Mouse (Mus musculus) lung, embryonic 15.5 days (tissue): ENCODE measurements at regions not wholly inside any gene's neighbourhood (a gene's known extent, or its start where the extent isn't known, plus 50 kb on each side); places are given as distances from the start of the nearest gene placed in this dataset.

ENCODE experiments used
- ATAC-seq: fragments of 200-750 bp; cut with Nextera tagmentation; 2 replicates; pipeline ENCODE4 v1.8.0; 2017; ENCODE audit warnings: moderate number of reproducible peaks, borderline replicate concordance; ENCODE audit not compliant: low FRiP score, low TSS enrichment; ENCODE audit errors: extremely low read depth
- H3K27ac ChIP-seq: fragments of 300-500 bp; sonication (generic); 2 replicates; pipeline ENCODE4 v1.5.1; 2015; ENCODE audit warnings: moderate library complexity, mild to moderate bottlenecking, inconsistent platforms
- H3K27me3 ChIP-seq: fragments of 300-500 bp; sonication (generic); 2 replicates; pipeline ENCODE4 v1.6.1; 2015; ENCODE audit warnings: inconsistent platforms
- H3K36me3 ChIP-seq: fragments of 300-500 bp; sonication (generic); 2 replicates; pipeline ENCODE4 v1.6.1; 2015; ENCODE audit warnings: inconsistent platforms
- H3K4me1 ChIP-seq: fragments of 300-500 bp; sonication (generic); 2 replicates; pipeline ENCODE4 v1.6.1; 2015; ENCODE audit warnings: inconsistent platforms
- H3K4me2 ChIP-seq: fragments of 300-500 bp; sonication (generic); 2 replicates; pipeline ENCODE4 v1.6.1; 2015; ENCODE audit warnings: inconsistent platforms, mild to moderate bottlenecking, moderate library complexity
- H3K4me3 ChIP-seq: fragments of 300-500 bp; sonication (generic); 2 replicates; pipeline ENCODE4 v1.5.1; 2015; ENCODE audit warnings: mild to moderate bottlenecking, inconsistent platforms
- H3K9ac ChIP-seq: fragments of 300-500 bp; sonication (generic); 2 replicates; pipeline ENCODE4 v1.6.1; 2015; ENCODE audit warnings: inconsistent platforms
- H3K9me3 ChIP-seq: fragments of 300-500 bp; sonication (generic); 2 replicates; pipeline ENCODE4 v1.6.1; 2016; ENCODE audit warnings: inconsistent platforms
- WGBS: fragments of 180-500 bp; shearing (Covaris S2); methylation state at CpG from one replicate; pipeline ENCODE4 v1.1.7; 2015; 5-methylcytosine and 5-hydroxymethylcytosine counted together

GRCm38 (mm10) chr10:37322310-37322709, 183.6 kb upstream of the Marcks start:
- H3K27ac ChIP-seq: no peak overlapping the region
- H3K36me3 ChIP-seq: no peaks in the 10 kb centered on the region
- H3K4me3 ChIP-seq: no peak overlapping the region
- H3K9ac ChIP-seq: no peak overlapping the region
- H3K4me1 ChIP-seq: peaks cover 12% of the 10 kb centered on the region
- no peak overlapping the region for H3K4me2 ChIP-seq
- H3K27me3 ChIP-seq: no peaks in the 10 kb centered on the region
- no peaks in the 10 kb centered on the region for H3K9me3 ChIP-seq
- ATAC-seq: no peak
- WGBS: 94% methylated on average over 5 of the region's 5 CpGs

- Histone ChIP-seq H3K4me2 (no peak overlapping the region), H3K4me3 (no peak overlapping the region), H3K36me3 (no peaks in the 10 kb centered on the region), H3K9me3 (no peaks in the 10 kb centered on the region), H3K4me1 (peaks cover 7% of the 10 kb centered on the region), H3K9ac (no peak overlapping the region), H3K27ac (no peak overlapping the region), H3K27me3 (no peaks in the 10 kb centered on the region)
- WGBS: 76% methylated on average over 3 of the region's 3 CpGs
- no peak for ATAC-seq
Observed at GRCm38 (mm10) chr10:37321171-37321570, 182.5 kb upstream of the Marcks start.

- 88% methylated on average over 8 of the region's 8 CpGs for WGBS
- Histone ChIP-seq H3K9me3 (no peaks in the 10 kb centered on the region), H3K27ac (no peak overlapping the region), H3K9ac (no peak overlapping the region), H3K4me3 (no peak overlapping the region), H3K27me3 (no peaks in the 10 kb centered on the region), H3K4me1 (no peaks in the 10 kb centered on the region), H3K4me2 (no peak overlapping the region), H3K36me3 (no peaks in the 10 kb centered on the region)
- no peak for ATAC-seq
Observed at GRCm38 (mm10) chr10:37319746-37320430, 181.2 kb upstream of the Marcks start.

- 72% methylated on average over 3 of the region's 3 CpGs for WGBS
- H3K9ac ChIP-seq: no peak overlapping the region
Observed at GRCm38 (mm10) chr10:37316701-37317100, 178.0 kb upstream of the Marcks start.

GRCm38 (mm10) chr10:37315804-37316203, 177.1 kb upstream of the Marcks start:
- Histone ChIP-seq H3K9ac (no peak overlapping the region), H3K9me3 (no peaks in the 10 kb centered on the region), H3K36me3 (no peaks in the 10 kb centered on the region), H3K27ac (no peak overlapping the region), H3K27me3 (no peaks in the 10 kb centered on the region), H3K4me3 (no peak overlapping the region), H3K4me2 (no peak overlapping the region), H3K4me1 (no peaks in the 10 kb centered on the region)
- 95% methylated on average over 1 of the region's 1 CpGs for WGBS
- no peak for ATAC-seq

More at GRCm38 (mm10) chr10:37316701-37317100, 178.0 kb upstream of the Marcks start:
- Histone ChIP-seq H3K9me3 (no peaks in the 10 kb centered on the region), H3K4me3 (no peak overlapping the region), H3K27me3 (no peaks in the 10 kb centered on the region), H3K27ac (no peak overlapping the region), H3K36me3 (no peaks in the 10 kb centered on the region), H3K4me1 (no peaks in the 10 kb centered on the region), H3K4me2 (no peak overlapping the region)
- ATAC-seq: no peak

GRCm38 (mm10) chr10:37314746-37315430, 176.2 kb upstream of the Marcks start:
- WGBS: 74% methylated on average over 5 of the region's 5 CpGs
- Histone ChIP-seq H3K36me3 (no peaks in the 10 kb centered on the region), H3K27ac (no peak overlapping the region), H3K9ac (no peak overlapping the region), H3K27me3 (no peaks in the 10 kb centered on the region), H3K4me1 (no peaks in the 10 kb centered on the region), H3K4me2 (no peak overlapping the region), H3K9me3 (no peaks in the 10 kb centered on the region), H3K4me3 (no peak overlapping the region)
- ATAC-seq: no peak

GRCm38 (mm10) chr10:37313461-37313860, 174.7 kb upstream of the Marcks start:
- no peaks in the 10 kb centered on the region for H3K27me3 ChIP-seq
- no peaks in the 10 kb centered on the region for H3K4me1 ChIP-seq
- H3K27ac ChIP-seq: no peak overlapping the region
- H3K36me3 ChIP-seq: no peaks in the 10 kb centered on the region
- no peak overlapping the region for H3K4me2 ChIP-seq
- H3K4me3 ChIP-seq: no peak overlapping the region
- no peak overlapping the region for H3K9ac ChIP-seq
- ATAC-seq: no peak
- no peaks in the 10 kb centered on the region for H3K9me3 ChIP-seq

GRCm38 (mm10) chr10:37310266-37310945, 171.7 kb upstream of the Marcks start:
- H3K4me2 ChIP-seq: no peak overlapping the region
- no peaks in the 10 kb centered on the region for H3K27me3 ChIP-seq
- H3K4me3 ChIP-seq: no peak overlapping the region
- H3K4me1 ChIP-seq: no peaks in the 10 kb centered on the region
- no peak for ATAC-seq
- H3K9me3 ChIP-seq: no peaks in the 10 kb centered on the region
- H3K27ac ChIP-seq: no peak overlapping the region
- no peak overlapping the region for H3K9ac ChIP-seq
- 78% methylated on average over 2 of the region's 2 CpGs for WGBS
- H3K36me3 ChIP-seq: no peaks in the 10 kb centered on the region

- H3K27ac ChIP-seq: no peak overlapping the region
- 31% methylated on average over 2 of the region's 2 CpGs for WGBS
- H3K4me1 ChIP-seq: no peaks in the 10 kb centered on the region
Observed at GRCm38 (mm10) chr10:37304656-37305055, 165.9 kb upstream of the Marcks start.

GRCm38 (mm10) chr10:37300181-37300889, 161.6 kb upstream of the Marcks start:
- Histone ChIP-seq H3K36me3 (no peaks in the 10 kb centered on the region), H3K9ac (no peak overlapping the region), H3K27me3 (no peaks in the 10 kb centered on the region), H3K9me3 (no peaks in the 10 kb centered on the region), H3K4me3 (no peak overlapping the region), H3K4me2 (no peak overlapping the region), H3K4me1 (no peaks in the 10 kb centered on the region), H3K27ac (no peak overlapping the region)
- no peak for ATAC-seq
- WGBS: 80% methylated on average over 5 of the region's 5 CpGs

More at GRCm38 (mm10) chr10:37304656-37305055, 165.9 kb upstream of the Marcks start:
- no peak overlapping the region for H3K9ac ChIP-seq
- ATAC-seq: no peak
- no peaks in the 10 kb centered on the region for H3K9me3 ChIP-seq
- H3K4me2 ChIP-seq: no peak overlapping the region
- no peaks in the 10 kb centered on the region for H3K36me3 ChIP-seq
- no peaks in the 10 kb centered on the region for H3K27me3 ChIP-seq
- H3K4me3 ChIP-seq: no peak overlapping the region

GRCm38 (mm10) chr10:37298689-37299421, 160.1 kb upstream of the Marcks start:
- 61% methylated on average over 4 of the region's 4 CpGs for WGBS

More at GRCm38 (mm10) chr10:37298689-37299421, 160.1 kb upstream of the Marcks start:
- Histone ChIP-seq H3K9ac (no peak overlapping the region), H3K36me3 (no peaks in the 10 kb centered on the region), H3K27ac (no peak overlapping the region), H3K27me3 (no peaks in the 10 kb centered on the region), H3K4me3 (no peak overlapping the region), H3K9me3 (no peaks in the 10 kb centered on the region), H3K4me1 (no peaks in the 10 kb centered on the region), H3K4me2 (no peak overlapping the region)
- no peak for ATAC-seq
